Mouse (Mus musculus) kidney, postnatal 25 days (tissue): ENCODE measurements at regions not wholly inside any gene's neighbourhood (a gene's known extent, or its start where the extent isn't known, plus 50 kb on each side); places are given as distances from the start of the nearest gene placed in this dataset.

ENCODE experiments used
- DNase-seq, 2 experiments: peaks; one replicate each; pipeline ENCODE4 v3.0.0; 2021; ENCODE audit warnings: mixed read lengths in 2 of 2

- no peak for DNase-seq
These were observed 57.9 kb upstream of the Stx18 start for GRCm38 (mm10) chr5:37980692-37981091.

DNA sequence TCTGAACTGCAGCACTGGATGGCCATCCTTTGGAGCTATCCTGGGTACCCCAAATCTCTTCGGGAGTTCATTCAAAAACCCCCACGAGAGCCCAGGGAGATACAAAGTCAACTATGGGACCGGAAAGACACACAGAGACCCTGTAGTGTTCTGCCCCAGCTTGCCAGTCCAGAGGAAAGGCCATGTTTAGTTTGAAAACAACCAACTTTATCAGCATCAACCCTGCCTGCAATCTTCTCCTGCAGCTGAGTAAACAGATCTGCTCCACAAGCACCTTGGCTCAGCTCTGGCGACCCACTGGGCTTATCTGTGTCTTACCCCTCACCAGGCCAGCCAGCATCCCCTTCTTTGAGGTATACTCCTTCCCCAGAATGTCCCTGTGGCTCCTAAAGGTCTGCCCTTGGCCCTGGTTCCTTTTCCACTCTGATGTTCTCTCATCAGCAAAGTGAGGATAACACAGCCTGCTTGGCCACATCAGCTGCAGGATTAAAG, 61.6 kb upstream of the Stx18 start:
- DNase-seq, result no peak

- DNase-seq, result no peak
These were observed 65.5 kb upstream of the Stx18 start for GRCm38 (mm10) chr5:37972980-37973545.

DNA sequence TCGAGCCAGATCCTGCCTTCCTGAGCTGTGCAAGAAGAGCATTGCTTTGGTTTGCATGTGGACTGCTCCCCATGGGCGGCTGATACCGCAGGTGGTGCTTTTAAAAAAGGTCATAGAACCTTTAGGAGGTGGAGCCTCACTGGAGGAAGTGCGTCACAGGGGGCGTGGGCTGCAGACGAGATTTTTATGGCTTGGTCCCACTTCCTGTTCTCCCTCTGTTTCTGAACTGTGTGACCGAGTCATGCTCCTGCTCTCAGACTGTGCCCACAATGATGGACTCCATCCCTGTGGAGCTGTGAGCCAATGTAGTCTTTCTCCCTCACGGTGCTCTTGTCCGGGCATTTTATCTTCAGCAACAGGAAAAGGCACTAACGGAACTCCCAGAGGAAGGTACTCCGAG, 66.8 kb upstream of the Stx18 start:
- no peak for DNase-seq

GRCm38 (mm10) chr5:37968596-37968995, 69.9 kb upstream of the Stx18 start:
- peak in 1 of 2 experiments; percentile 19 for DNase-seq

- peak in 1 of 2 experiments; percentile 8 for DNase-seq
These were observed 70.6 kb upstream of the Stx18 start for GRCm38 (mm10) chr5:37967914-37968375.

DNA sequence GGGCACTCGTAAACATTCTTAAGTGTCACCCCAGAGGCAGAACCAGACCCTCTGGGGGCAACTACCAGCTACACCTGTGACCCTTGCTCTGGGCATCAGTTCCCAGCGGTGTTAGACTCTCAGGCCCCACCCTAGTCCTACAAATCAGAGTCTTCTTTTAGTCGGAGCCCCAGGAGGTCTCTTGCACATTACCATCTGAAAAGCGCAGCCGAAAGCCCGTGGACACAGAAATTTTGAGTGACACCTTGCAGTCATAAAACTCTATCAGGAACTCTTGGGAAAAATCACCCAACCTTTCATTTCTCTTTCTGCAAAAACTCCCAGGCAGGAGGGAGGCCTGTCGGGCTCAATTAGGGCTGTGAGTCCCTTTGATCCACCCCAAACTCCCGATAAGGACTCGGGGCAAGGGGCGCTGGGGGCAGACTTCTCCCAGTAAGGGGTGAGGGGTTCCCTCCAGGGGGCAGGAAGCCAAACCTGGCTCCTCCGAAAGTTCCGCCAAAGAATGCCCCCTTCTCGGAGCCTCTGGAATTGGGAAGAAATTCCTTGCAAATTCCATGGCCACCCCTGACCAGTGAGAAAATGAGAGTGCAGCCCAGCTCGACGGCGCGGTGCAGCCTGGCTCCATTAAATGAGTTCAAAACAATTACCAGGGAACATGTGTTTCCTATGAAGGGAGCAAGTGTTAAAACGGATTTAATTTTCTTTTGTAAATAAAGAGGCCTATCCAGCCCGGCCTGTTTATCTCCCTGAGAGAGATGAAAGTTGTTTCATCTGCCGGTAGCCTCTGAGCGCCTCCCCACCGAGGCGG, 71.2 kb upstream of the Stx18 start:
- peak in 1 of 2 experiments; percentile 28 for DNase-seq

DNA sequence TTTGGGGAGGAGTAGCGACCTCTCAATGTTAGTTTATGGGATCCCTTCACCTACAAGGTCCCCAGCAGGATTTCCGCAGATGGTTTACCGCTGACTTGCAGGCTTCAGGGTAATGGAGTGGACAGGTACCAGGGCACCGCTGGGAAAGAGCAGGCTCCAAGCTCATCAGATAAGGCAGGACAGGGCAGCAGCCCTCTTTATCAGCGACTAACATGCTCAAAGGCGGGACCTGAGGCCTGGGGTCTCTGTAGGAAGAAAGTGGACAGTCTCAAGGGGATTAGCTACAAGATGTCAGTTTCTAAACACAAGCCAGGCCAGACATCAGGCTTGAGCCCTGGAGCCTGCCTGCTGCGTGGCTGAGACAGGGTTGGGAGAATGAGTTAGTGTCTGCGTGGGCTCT, 74.9 kb upstream of the Stx18 start:
- DNase-seq, result no peak

DNA sequence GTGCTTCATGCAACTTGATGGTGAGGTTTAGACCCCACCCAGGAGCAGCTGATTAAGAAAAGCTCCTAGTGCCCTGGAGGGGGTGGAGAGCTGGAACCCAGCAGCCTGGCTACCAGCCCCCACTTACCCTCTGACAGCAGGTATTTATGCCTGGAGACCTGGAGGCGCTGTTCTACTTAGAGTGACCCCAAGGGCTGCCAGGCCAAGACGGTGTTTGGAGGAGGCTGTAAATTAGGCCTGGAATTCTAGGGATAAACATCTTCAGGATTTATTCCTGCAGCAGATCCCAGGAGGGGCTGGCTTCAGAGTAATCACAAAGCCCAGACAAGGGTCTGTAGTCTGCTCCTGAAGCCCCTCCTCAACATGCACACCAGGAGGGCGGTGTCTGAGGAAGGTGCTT, 76.0 kb upstream of the Stx18 start:
- DNase-seq, result no peak

GRCm38 (mm10) chr5:37960216-37960615, 78.3 kb upstream of the Stx18 start:
- no peak for DNase-seq

- DNase-seq, result peak in 1 of 2 experiments; percentile 39
These were observed 86.4 kb upstream of the Stx18 start for GRCm38 (mm10) chr5:37952096-37952495.

- no peak for DNase-seq
These were observed 105.8 kb upstream of the Stx18 start for GRCm38 (mm10) chr5:37932760-37933122.

GRCm38 (mm10) chr5:37932086-37932759, 106.3 kb upstream of the Stx18 start:
- no peak for DNase-seq

DNA sequence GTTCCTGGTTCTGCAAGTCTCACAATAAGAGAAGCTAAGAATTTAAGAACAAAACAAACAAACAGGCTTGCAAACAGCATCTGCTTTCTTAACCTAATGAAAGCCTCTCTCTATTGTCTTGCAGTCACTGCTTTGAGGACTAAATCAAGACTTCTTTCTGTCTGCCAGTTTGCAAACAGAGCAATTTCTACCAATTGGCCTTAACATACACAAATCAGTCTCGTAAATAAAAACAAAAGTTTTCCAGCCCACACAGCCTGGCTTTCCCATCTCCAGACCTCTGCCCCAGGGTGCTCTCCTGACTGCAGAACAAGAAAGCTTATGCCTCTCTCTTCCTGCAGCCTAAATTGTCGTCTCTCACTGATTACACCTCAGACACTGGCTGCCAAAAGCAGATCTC, 96.1 kb upstream of the Msx1 start:
- DNase-seq, result no peak

DNA sequence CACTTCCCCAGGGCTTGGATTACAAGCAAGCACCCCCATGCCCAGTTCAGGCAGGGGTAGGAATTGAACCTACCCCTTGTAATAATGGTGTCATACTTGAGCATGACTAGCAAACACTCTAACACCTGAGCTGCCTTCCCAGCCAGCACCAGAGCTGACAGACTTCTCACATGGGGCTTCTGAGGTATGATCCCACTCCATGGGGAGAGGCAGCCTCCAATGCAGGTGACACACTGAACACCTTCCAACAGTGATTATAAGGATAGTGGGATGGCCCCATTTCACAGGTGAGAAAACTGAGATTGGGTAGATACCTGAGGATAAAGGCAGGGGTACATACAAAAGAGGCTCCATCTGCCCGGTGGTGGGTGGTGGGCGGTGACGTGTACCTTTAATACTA, 94.7 kb upstream of the Msx1 start:
- DNase-seq, result no peak

GRCm38 (mm10) chr5:37918001-37918707, 93.8 kb upstream of the Msx1 start:
- no peak for DNase-seq

DNA sequence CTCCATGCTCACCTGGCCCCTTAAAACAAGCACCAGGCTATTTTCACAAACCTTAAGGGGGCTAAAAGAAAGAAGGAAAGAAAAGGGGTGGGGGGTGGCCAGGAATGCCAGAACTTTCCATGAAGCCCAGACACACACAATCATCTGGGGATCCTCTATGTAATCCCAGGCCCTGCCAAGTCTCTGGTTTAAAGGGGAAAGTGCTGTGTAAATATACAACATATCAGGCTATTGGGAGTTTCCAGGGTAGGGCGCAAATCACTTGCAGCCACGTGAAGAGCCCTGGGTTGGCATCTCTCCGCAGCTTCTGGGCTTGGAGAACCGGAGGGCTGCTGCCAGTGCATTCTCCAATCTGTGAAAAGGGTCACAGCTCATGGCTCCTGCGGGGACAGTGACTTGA, 92.8 kb upstream of the Msx1 start:
- no peak for DNase-seq

DNA sequence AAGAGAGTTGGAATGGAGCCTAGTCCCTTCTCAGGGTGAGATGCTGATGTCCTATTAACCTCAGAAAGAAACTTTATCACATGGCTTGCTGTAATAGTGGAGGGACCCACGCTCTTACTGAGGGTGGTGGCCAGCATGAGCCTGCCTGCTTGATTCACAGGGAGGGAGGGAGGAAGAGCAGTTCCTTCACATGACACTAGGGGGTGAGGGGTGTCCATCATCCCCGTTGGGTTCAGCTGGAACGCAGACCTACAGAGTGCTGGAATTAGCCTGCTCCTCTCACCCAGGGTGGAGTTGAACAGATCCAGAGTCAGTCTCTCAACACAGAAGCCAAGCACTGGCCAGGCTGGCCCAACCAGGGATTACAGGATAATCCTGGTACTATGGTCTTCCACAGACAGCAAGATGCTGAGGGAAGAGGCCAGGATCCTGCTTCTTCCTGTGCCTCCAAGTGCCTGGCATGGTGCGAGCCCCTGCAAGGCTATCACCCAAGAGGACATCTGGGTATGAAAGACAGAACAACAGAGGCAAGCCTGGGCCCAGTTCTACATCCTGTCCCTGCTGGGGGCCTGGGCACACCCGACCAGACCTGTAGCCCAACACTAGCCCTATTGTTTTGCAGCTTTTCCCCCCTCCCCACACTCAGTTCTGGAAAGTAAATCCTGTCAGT, 80.4 kb upstream of the Msx1 start:
- peak in 1 of 2 experiments; percentile 21 for DNase-seq

GRCm38 (mm10) chr5:37903861-37904260, 79.5 kb upstream of the Msx1 start:
- DNase-seq, result peak in 1 of 2 experiments; percentile 14

DNA sequence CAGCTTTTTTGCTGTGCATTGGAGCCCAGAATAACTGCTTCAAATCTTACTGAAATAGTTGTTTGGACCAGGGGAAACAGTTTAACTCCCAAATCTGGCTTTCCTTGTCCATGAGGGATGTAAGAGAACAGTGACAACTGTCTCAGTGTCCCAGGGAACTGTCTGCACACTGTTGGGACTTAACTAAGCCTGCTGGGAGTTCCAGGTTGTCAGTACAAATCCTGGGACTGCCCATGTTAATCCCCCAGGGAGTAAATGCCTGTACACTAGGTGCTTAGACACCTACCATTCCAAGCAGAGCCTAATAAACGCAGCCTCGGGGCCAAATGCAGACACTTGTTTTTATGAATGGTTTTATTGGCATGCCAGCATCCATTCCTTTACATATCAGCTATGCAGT, 78.4 kb upstream of the Msx1 start:
- peak in 1 of 2 experiments; percentile 3 for DNase-seq

DNA sequence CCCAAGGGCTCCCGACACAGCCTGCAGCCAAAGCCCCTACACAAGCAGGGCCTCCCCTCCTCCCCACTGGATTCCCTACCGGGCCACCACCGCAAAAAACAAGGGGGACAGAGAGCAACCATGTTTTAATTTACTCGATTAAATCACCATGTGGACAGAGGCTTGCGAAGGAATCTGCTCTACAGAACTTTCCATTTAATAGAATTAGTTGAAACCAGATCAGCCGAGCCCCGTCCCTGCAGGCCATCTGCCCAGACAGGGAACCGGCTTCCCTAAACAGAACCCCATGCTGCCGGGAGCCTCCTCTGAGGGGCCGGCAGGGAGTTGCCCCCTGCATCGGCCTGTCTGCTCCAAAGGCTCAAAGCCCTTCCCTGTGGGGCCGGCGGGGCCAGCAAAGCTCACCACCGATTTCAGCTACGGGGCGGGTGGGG, 77.5 kb upstream of the Msx1 start:
- peak in 1 of 2 experiments; percentile 36 for DNase-seq

DNA sequence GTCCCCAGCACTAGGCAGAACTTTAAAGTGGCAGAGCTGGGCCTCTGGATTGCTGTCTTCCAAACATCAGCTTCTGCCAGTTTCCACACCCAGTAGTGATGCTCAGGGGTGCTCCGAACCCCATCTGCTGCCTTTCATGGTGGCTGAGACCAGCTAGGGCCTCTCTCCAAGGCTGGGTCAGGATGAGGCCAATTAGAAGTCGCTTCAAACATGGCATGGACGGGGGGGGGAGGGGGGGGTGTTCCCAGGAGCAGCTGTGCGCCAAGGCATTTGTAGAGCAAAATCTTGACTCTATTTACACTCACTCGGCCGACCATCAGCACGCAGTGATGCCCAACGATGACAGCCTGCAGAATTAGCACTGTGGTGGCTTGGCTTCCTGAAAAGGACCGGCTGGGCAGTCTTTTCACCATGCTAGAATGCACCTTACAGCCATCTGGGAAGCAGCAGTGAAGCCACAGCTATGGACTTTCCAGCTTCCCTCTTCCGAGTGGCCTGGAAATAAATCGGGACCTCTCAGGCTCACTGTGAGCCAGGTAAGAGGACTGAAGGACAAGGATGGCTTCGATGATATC, 73.7 kb upstream of the Msx1 start:
- no peak for DNase-seq
